Mouse (Mus musculus) heart, embryonic 11.5 days (tissue): ENCODE results near the gene Gfm1. TPM values are rescaled to one million over a fixed set of nuclear protein-coding genes. Genes with fewer than 3 reads are reported as not detected.

ENCODE experiments used
- ATAC-seq: fragments of 200-750 bp; cut with Nextera tagmentation; replicated peaks from 2 replicates; pipeline ENCODE4 v1.8.0; 2017; ENCODE audit warnings: moderate library complexity; ENCODE audit not compliant: insufficient number of reproducible peaks, low FRiP score, low TSS enrichment
- H3K27ac ChIP-seq: fragments of 300-500 bp; sonication (generic); 2 replicates; pipeline ENCODE4 v1.5.1; 2014; ENCODE audit warnings: mild to moderate bottlenecking, low read depth, low read length
- H3K27me3 ChIP-seq: fragments of 300-500 bp; sonication (generic); 2 replicates; pipeline ENCODE4 v1.6.1; 2014; ENCODE audit warnings: mild to moderate bottlenecking, low read length, mixed read lengths; ENCODE audit not compliant: control insufficient read depth, insufficient read depth
- H3K36me3 ChIP-seq: fragments of 300-500 bp; sonication (generic); 2 replicates; pipeline ENCODE4 v1.6.1; 2014; ENCODE audit warnings: mild to moderate bottlenecking, low read length, moderate library complexity, mixed read lengths; ENCODE audit not compliant: control insufficient read depth, insufficient read depth
- H3K4me1 ChIP-seq: fragments of 300-500 bp; sonication (generic); 2 replicates; pipeline ENCODE4 v1.6.1; 2014; ENCODE audit warnings: low read length; ENCODE audit not compliant: control insufficient read depth, insufficient read depth
- H3K4me2 ChIP-seq: fragments of 300-500 bp; sonication (generic); 2 replicates; pipeline ENCODE4 v1.6.1; 2014; ENCODE audit warnings: mild to moderate bottlenecking, moderate library complexity
- H3K4me3 ChIP-seq: fragments of 300-500 bp; sonication (generic); 2 replicates; pipeline ENCODE4 v1.5.1; 2014; ENCODE audit warnings: low read depth, low read length
- H3K9ac ChIP-seq: fragments of 300-500 bp; sonication (generic); 2 replicates; pipeline ENCODE4 v1.6.1; 2014; ENCODE audit warnings: mild to moderate bottlenecking, low read depth, low read length, moderate library complexity
- H3K9me3 ChIP-seq: fragments of 300-500 bp; sonication (generic); replicated peaks from 2 replicates; pipeline ENCODE4 v1.6.1; 2016; ENCODE audit warnings: low read length; ENCODE audit not compliant: control insufficient read depth
- whole genome bisulfite sequencing: fragments of 180-500 bp; shearing (Covaris S2); extraction: QIAGEN DNeasy Blood & Tissue Kit; methylation state at CpG from one replicate; pipeline ENCODE4 v1.1.7; 2014; ENCODE audit not compliant: insufficient replicate concordance; 5-methylcytosine and 5-hydroxymethylcytosine counted together
- polyA plus RNA-seq: library from polyadenylated mRNA; unstranded; fragments of >200 nt; fragmentation: Nextera tagmentation; extraction: Ambion mirVana; gene quantifications from 2 replicates; pipeline ENCODE4 v1.2.1, GENCODE M21; 2014

The Gfm1 gene
- polyA plus RNA-seq, 1 experiment from 2014 or later, result 99.5 TPM

DNA sequence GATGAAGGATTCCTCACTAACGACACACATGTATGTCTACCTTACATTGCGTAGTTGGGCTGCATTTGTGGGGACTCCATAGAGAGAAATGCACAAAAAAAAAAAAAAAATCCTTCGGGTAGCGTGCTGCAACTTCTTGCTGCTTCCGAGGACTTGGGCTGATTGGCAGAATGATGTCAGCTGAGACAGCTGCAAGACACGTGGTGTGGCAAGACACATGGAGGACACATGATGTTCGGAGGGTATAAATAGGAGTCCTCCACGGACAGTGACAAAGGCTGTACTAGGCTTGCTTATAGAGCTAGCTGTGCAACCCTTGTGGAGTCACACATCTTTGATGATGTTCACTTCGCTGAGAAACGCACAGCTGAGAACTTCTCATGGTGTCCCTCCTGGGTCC is 52.5 kb downstream of the Gfm1 start:
- Histone ChIP-seq H3K27me3 (no peaks in the 10 kb centered on the region), H3K4me1 (no peaks in the 10 kb centered on the region; the same call in 1 of the 2 replicates), H3K4me2 (no peak overlapping the region), H3K36me3 (0 out of 2 replicates have a peak, but pooled peaks cover 4% of the 10 kb centered on the region), H3K4me3 (no peak overlapping the region), H3K9me3 (no peaks in the 10 kb centered on the region), H3K27ac (no peak overlapping the region), H3K9ac (no peak overlapping the region)
- no peak for ATAC-seq
- 88% methylated on average over 10 of the region's 10 CpGs for WGBS

DNA sequence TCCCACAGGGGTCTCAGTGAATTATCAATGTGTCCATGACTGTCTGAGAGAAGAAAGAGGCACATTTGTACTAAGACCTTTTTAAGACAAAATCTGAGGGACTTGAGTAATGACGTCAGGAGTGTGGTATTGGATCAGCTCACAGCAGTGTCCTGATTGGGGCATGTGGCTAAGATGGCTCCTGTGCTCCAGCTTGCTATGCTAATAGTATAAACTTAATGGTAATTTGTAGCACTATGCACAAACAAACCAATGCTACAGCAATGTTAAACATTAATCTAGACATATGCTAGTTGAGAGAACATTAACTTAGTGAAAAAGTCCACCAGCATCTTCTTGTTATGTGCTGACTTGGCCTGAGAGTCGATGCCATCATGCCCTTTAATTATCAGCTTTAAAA is 55.3 kb downstream of the Gfm1 start:
- ATAC-seq, result no peak
- Histone ChIP-seq H3K9ac (no peak overlapping the region), H3K4me1 (peaks cover 1% of the 10 kb centered on the region; the same call in 1 of the 2 replicates), H3K4me3 (no peak overlapping the region), H3K9me3 (no peaks in the 10 kb centered on the region), H3K27ac (no peak overlapping the region), H3K4me2 (no peak overlapping the region), H3K36me3 (no peaks in the 10 kb centered on the region), H3K27me3 (no peaks in the 10 kb centered on the region)
- 78% methylated on average over 2 of the region's 2 CpGs for WGBS

DNA sequence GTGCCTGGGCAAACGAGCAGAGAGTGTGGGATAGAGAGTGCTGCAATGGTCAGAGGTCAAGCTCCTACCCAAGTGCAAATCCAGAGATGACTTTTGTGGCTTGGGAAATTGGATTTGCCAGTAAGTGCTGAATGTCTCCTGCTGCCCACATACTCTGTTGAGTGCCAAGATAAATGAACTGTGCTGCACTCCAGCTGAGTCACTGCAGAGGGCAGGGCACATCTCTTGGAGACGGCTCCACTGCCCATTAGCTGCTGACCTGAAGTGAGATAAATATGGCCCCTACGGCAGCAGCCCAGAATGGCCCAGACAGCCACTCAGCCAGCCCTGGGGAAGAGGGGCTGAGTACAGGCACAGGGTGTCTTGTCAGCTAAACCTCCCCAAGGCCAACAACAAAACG is 60.3 kb downstream of the Gfm1 start:
- no peak for ATAC-seq
- Histone ChIP-seq H3K4me2 (no peak overlapping the region), H3K36me3 (no peaks in the 10 kb centered on the region), H3K4me1 (peaks cover 2% of the 10 kb centered on the region; the same call in 1 of the 2 replicates), H3K27ac (no peak overlapping the region), H3K4me3 (no peak overlapping the region), H3K27me3 (no peaks in the 10 kb centered on the region), H3K9me3 (no peaks in the 10 kb centered on the region), H3K9ac (no peak overlapping the region)
- WGBS, result 25% methylated on average over 4 of the region's 4 CpGs

DNA sequence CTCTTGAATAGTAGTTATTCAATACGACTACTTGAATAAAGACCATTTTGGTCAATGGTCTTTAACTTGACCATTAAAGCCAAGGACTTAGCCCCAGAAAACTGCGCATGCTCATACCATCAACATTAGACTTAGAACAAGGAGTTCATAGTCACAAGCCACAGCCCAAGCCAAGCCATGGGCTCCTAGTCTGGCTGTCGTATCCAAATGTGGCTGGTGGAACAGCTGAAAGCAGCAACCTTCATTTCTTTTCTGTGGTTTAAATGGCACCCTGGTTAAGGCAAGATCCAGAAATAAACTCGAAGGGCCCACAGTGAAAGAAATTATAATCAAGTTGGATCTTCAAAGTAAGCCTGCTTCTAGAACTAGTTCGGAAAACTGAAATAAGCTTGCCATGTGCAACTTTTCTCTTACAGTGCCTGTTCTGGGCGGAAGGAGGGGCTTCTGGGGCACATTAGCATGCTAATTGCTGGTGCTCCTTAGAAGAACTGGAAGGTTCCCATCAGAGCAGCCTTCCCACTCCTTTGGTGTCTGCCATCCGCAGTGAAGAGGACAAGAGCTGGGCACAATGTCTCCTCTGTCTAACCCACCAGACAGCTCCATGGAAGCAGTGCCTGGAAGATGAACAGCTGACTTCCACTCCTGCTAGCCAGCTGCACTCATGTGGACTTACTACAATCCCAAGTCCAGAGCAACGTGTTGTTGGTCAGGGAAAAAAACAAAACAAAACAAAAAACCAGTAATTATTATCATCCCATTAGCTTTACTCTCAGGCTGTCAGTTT is 62.4 kb downstream of the Gfm1 start:
- no peaks in the 10 kb centered on the region for H3K36me3 ChIP-seq
- H3K27me3 ChIP-seq, result no peaks in the 10 kb centered on the region
- no peak overlapping the region for H3K9ac ChIP-seq
- H3K4me3 ChIP-seq, result no peak overlapping the region
- H3K4me1 ChIP-seq, result peaks cover 2% of the 10 kb centered on the region; the same call in 1 of the 2 replicates
- no peak overlapping the region for H3K4me2 ChIP-seq
- 81% methylated on average over 8 of the region's 8 CpGs for WGBS
- H3K27ac ChIP-seq, result no peak overlapping the region
- no peak for ATAC-seq
- no peaks in the 10 kb centered on the region for H3K9me3 ChIP-seq

DNA sequence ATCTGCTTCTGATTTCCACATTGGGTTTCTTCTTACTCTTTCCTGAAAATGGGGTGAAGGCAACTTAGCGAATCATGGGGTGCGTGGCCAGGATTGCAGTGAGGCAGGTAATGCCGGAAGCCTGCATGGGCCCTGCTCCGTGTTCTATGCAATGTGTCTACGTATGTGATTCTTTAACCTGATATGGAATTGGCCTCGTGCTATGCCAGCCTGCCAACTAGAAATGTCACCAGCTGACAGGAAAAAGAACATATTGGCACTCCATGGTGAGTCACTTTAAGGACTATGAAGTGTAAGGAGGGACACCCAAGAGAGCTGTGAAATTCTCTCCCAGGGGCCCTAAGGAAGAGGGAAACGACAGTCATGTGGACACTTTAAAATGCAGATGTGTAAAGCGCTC is 63.2 kb downstream of the Gfm1 start:
- no peak overlapping the region for H3K4me3 ChIP-seq
- no peaks in the 10 kb centered on the region for H3K27me3 ChIP-seq

DNA sequence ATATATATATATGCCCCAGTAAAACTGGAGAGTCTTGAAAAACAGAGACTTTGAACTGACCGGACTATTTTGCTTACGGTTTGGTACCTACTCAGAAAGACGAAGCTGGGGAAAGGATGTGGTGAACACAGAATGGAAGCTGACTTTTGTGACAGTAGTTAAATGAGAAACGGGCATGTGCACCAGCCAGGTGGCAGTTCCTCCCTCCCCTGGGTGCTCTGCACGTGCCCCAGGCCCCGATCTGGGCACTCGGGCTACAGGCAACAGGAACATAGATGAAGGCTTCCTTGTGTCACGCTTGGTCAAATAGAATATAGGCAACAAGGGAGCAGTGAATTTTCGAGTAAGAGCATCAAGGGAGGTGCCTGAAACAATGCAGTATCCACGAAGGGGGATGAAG is 66.4 kb downstream of the Gfm1 start:
- H3K27ac ChIP-seq, result no peak overlapping the region
- ATAC-seq, result no peak
- peaks cover 3% of the 10 kb centered on the region; the same call in 1 of the 2 replicates for H3K9me3 ChIP-seq
- no peak overlapping the region for H3K4me3 ChIP-seq
- 87% methylated on average over 10 of the region's 10 CpGs for WGBS
- H3K36me3 ChIP-seq, result no peaks in the 10 kb centered on the region
- no peak overlapping the region for H3K4me2 ChIP-seq
- no peaks in the 10 kb centered on the region for H3K4me1 ChIP-seq
- H3K9ac ChIP-seq, result no peak overlapping the region
- no peaks in the 10 kb centered on the region for H3K27me3 ChIP-seq

More for the DNA sequence above, 63.2 kb downstream of the Gfm1 start:
- Histone ChIP-seq H3K9ac (no peak overlapping the region), H3K36me3 (no peaks in the 10 kb centered on the region), H3K4me1 (peaks cover 2% of the 10 kb centered on the region; the same call in 1 of the 2 replicates), H3K4me2 (no peak overlapping the region), H3K9me3 (no peaks in the 10 kb centered on the region), H3K27ac (no peak overlapping the region)
- ATAC-seq, result no peak
- 80% methylated on average over 8 of the region's 8 CpGs for WGBS

DNA sequence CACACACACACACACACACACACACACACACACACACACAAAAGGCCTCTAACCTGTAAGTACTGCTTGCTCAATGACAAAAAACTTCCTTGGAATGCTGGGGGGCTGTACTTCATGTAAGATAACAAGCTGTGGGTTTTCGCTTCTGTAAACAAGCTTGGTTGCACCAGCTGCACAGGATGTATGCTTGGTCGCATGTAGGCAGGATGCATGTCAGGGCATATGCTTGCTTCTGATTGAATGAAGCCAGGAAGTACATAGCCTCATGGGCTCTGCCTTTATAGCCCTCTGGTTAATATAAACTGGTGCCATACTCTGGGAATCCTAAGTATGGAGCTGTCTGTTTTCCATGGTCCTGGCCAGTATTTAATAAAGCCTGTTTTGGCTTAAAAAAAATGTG is 68.1 kb downstream of the Gfm1 start:
- Histone ChIP-seq H3K27me3 (no peaks in the 10 kb centered on the region), H3K4me1 (no peaks in the 10 kb centered on the region), H3K4me3 (no peak overlapping the region), H3K9ac (no peak overlapping the region), H3K9me3 (peaks cover 3% of the 10 kb centered on the region; the same call in 1 of the 2 replicates), H3K4me2 (no peak overlapping the region), H3K27ac (no peak overlapping the region), H3K36me3 (no peaks in the 10 kb centered on the region)
- WGBS, result 69% methylated on average over 2 of the region's 2 CpGs
- no peak for ATAC-seq

DNA sequence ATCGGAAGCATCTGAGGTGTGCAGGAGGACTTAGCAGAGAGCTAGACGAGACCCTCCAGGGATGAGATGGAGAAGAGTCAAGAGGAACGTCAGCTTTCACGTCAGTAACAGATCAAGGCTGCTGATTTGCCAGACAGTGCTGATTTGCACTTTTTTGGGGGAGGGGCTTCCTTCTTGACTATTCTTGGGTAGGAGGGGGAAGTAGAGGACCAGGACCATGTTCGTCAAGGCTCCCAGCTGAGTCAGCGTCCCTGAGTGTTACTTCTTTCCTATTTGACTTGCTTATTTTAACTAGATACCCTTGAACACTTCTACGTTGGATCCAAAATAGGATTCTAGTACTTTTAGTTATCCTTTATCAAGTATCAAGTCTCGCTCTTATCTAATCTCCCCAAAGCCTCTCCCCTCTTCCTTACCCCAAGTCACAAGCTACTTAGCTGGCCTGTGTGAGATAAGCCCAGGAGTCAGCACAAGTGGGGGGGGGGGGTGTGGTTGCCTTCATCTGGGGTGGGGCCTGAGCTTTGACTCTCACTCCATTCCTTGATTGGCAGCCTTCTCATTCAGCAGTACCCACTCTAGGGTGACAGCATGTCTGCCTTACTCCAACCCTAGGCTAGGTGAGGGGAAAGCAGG is 69.0 kb downstream of the Gfm1 start:
- no peak for ATAC-seq
- Histone ChIP-seq H3K9me3 (peaks cover 3% of the 10 kb centered on the region; the same call in 1 of the 2 replicates), H3K27me3 (no peaks in the 10 kb centered on the region), H3K9ac (no peak overlapping the region), H3K27ac (no peak overlapping the region), H3K4me3 (no peak overlapping the region), H3K4me2 (no peak overlapping the region), H3K4me1 (no peaks in the 10 kb centered on the region), H3K36me3 (no peaks in the 10 kb centered on the region)
- 73% methylated on average over 8 of the region's 8 CpGs for WGBS
